Mouse (Mus musculus): Measurements from ENCODE around the gene Bicral.

GRCm38 (mm10) chr17:46870913-46871312 lies 12.6 kb upstream of the Bicral start:
- TF ChIP-seq TCF12 (IDR thresholded peaks at IDR 0.05; ENCODE audit: insufficient read depth, poor library complexity, severe bottlenecking) (no peak), POLR2A (IDR thresholded peaks at IDR 0.05; ENCODE audit: insufficient read length, low read depth) (no peak), MAX (IDR thresholded peaks at IDR 0.05; ENCODE audit: low read depth) (no peak), TCF3 (IDR thresholded peaks at IDR 0.05; ENCODE audit: insufficient read length, low read depth) (no peak), USF1 (IDR thresholded peaks at IDR 0.05; ENCODE audit: low read depth) (no peak), REST (IDR thresholded peaks at IDR 0.05; ENCODE audit: insufficient read depth, insufficient read length) (no peak), MYOG (IDR thresholded peaks at IDR 0.05; ENCODE audit: control insufficient read depth in 1 of 3, insufficient read depth in 1 of 3, insufficient read length in 2 of 3, low read depth in 2 of 3) (no peak), CEBPB (IDR thresholded peaks at IDR 0.05; ENCODE audit: insufficient read depth, poor library complexity, severe bottlenecking) (no peak), E2F4 (IDR thresholded peaks at IDR 0.05; ENCODE audit: insufficient read depth) (no peak), MYOD1 (IDR thresholded peaks at IDR 0.05; ENCODE audit: control insufficient read depth in 1 of 3, insufficient read length in 2 of 3, low read depth in 2 of 3) (no peak), SRF (IDR thresholded peaks at IDR 0.05; ENCODE audit: control insufficient read depth, insufficient read length, low read depth) (no peak)

All from myocyte (in vitro differentiated cells).